Mouse (Mus musculus): ENCODE measurements around the gene Impdh1.

The Impdh1 gene

DNA sequence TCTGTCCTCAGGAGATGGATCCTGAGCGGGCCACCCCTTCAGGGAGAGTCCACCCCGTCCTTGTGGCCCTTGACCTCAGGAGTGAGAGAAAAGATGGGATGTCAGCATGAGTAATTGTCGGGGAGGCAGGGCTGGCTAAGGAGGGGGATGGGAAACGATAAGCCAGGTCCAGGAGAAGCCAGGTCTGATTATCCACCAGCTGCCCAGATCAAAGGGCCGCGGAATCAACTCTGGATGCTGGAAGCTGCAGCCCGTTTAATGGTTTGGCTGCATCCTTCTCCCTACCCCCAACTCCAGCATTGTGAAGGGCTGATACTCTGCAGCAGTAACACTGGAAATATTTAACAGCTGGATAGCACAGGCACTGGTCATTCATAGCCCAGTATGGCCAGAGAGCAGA lies 41.8 kb downstream of the Impdh1 start:
- no peak for TF ChIP-seq GATA4 (IDR thresholded peaks at IDR 0.05; ENCODE audit: insufficient replicate concordance, low read length)

DNA sequence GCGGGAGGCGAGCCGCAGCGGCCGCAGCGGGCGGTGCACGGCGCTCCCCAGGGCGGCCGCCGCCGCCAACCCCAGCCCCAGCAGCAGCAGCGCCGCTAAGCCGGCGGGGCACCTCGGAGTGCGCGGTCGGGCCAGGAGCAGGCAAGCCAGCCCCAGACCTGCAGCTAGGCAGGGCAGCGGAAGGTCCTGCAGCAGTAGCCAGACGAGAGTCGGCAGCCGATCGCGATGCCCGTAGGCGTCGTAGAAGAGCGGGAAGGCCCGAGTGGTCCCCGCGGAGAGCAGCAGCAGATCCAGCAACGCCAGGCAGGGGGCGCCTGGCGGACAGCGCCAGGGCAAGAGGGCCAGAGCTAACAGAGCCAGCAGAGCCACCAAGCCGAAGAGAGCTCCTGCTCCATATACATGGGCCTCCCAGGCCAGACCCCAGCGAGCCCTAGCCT lies 45.2 kb downstream of the Impdh1 start:
- TF ChIP-seq GATA4 (IDR thresholded peaks at IDR 0.05; ENCODE audit: insufficient replicate concordance, low read length) = no peak

GRCm38 (mm10) chr6:29170063-29170921 lies 45.9 kb downstream of the Impdh1 start:
- TF ChIP-seq GATA4 (IDR thresholded peaks at IDR 0.05; ENCODE audit: insufficient replicate concordance, low read length) = no peak

GRCm38 (mm10) chr6:29169675-29170062 lies 46.5 kb downstream of the Impdh1 start:
- no peak for TF ChIP-seq GATA4 (IDR thresholded peaks at IDR 0.05; ENCODE audit: insufficient replicate concordance, low read length)

DNA sequence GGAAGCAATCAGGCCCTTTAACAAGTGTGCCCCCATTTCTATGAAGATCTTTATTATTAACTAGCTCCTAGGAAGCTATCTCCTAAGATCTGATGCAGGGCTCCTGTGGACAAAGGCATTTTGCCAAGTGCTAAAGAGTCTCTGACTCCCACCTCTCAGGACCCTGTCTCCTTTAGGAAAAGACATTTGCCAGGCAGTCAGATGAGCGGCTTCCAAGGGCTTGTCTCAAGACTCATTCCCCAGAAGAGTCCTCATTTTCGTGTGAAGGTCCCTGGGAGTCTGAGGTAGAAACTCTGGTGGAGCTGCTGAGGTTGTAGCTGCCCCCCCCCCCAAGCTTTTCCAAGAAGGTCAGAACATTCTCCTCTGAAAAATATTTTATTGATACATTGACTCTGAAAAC lies 47.3 kb downstream of the Impdh1 start:
- no peak for TF ChIP-seq GATA4 (IDR thresholded peaks at IDR 0.05; ENCODE audit: insufficient replicate concordance, low read length)

GRCm38 (mm10) chr6:29166196-29166595 lies 50.0 kb downstream of the Impdh1 start:
- TF ChIP-seq GATA4 (IDR thresholded peaks at IDR 0.05; ENCODE audit: insufficient replicate concordance, low read length) = no peak

- peak; percentile 21; the same call in 1 of the 2 replicates for TF ChIP-seq GATA4 (IDR thresholded peaks at IDR 0.05; ENCODE audit: insufficient replicate concordance, low read length)
These were observed 51.6 kb downstream of the Impdh1 start, which contains the start of gene Rbm28 for GRCm38 (mm10) chr6:29164314-29165244. Gene Rbm28, minus strand, starts transcription at chr6:29165006.

GRCm38 (mm10) chr6:29160786-29161185 lies 55.4 kb downstream of the Impdh1 start:
- TF ChIP-seq GATA4 (IDR thresholded peaks at IDR 0.05; ENCODE audit: insufficient replicate concordance, low read length) = no peak

DNA sequence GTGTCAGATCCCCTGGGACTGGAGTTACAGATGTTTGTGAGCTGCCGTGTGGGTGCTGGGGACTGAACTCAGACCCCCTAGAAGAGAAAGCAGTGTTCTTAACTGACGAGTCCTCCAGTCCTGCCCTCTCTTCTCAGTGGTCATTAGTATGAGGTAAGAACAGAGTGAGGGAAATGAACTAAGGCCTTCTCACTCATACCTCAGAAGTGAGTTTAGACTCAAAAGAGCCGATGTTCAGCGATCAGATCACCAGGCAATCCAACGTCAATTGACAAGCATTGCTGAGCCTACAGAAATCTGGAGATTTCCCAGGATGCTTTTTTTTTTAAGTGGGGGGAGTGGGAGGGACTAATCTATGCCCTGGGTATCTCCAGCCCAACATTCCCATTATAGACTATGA lies 59.8 kb downstream of the Impdh1 start:
- TF ChIP-seq GATA4 (IDR thresholded peaks at IDR 0.05; ENCODE audit: insufficient replicate concordance, low read length) = no peak

All from liver, adult (tissue).